Mouse (Mus musculus): Measurements from ENCODE around the gene Kcna5.
A peak's percentile ranks its signal among the peaks of the same experiment; 100 is the strongest.

Gene Kcna5

DNA sequence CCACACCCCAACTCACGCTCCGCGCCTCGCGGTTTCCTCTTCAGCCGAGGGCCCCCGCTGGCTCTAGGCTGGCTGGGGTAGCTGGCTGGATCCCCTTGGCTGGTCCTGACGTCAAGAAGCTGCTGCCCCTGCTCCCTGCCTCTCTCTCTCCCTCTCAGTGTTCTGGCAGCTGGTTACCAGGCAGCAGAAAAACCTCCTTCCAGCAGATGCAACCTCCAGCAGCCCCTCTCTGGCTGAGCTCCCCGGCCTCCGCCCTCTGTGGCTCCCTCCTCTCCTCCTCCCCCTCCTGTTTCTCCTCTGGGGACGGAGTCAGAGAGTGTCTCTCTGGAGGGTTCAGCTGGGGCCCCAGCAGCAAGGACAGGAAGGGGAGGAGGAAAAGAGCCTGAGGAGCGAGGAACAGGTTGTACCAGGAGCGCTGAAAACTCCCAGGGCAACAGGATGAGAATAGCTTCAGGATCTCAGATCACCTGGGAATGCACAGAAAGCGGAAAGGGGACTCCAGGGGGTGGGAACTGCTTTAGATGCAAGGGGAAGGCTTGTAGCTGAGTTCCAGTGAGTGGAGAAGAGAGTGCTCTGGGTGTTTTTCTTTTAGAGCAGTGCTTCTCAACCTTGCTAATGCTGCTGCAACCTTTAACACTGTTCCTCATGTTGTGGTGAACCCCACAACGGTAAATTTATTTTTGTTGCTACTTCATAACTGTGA, at the start of gene Kcna5:
Gene Kcna5 (minus strand): TSS at position 205 of the 703 bp plus-strand sequence.
- no peak for DNase-seq (ENCODE audit: low read depth, low spot score)

- DNase-seq (ENCODE audit: low read depth, low spot score): no peak
Observed at GRCm38 (mm10) chr6:126583075-126583474, 47.9 kb upstream of the Kcna5 start.

GRCm38 (mm10) chr6:126581632-126582031, 46.4 kb upstream of the Kcna5 start:
- no peak for DNase-seq (ENCODE audit: low read depth, low spot score)

GRCm38 (mm10) chr6:126580571-126580970, 45.4 kb upstream of the Kcna5 start:
- no peak for DNase-seq (ENCODE audit: low read depth, low spot score)

DNA sequence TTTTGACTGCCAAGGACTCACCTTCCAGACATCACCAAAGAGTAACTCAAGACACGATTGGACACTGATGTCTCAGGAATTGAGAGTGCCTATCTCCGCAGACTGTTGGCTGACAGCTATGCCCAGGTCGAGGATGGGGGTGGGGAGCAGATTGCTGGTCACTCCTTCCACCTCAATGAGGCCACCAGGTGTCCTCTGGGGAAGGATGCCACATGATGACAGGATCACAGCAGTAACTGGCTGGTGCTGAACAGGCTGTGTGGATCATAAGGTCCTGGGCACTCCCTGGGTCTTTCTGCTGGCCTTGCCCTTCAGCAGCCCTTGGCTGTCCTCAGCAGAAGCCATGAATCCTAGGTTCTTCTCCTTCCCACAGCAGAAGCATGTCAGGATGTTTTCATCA, 42.2 kb upstream of the Kcna5 start:
- DNase-seq (ENCODE audit: low read depth, low spot score): no peak

- no peak for DNase-seq (ENCODE audit: low read depth, low spot score)
Observed at GRCm38 (mm10) chr6:126576566-126576965, 41.4 kb upstream of the Kcna5 start.

GRCm38 (mm10) chr6:126574778-126575177, 39.6 kb upstream of the Kcna5 start:
- no peak for DNase-seq (ENCODE audit: low read depth, low spot score)

DNA sequence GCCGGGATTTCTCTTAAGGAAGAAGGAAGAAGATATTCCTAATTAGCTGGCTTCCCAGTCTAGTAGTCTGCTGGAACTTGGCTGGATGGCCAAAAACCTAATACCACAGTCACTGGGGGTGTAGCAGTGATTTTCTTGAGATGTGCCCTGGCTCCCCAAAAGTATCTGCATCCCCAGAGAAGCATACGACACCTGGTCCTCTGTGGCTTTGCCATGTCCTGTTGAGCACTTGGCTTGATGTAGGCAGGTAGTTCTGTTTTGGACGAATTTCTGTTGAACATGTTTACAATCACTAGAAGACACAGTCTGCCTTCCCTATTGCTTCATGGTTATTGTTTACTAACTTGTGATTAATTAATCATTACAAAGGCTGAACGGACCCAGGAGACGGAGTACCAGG, 37.8 kb upstream of the Kcna5 start:
- no peak for DNase-seq (ENCODE audit: low read depth, low spot score)

DNA sequence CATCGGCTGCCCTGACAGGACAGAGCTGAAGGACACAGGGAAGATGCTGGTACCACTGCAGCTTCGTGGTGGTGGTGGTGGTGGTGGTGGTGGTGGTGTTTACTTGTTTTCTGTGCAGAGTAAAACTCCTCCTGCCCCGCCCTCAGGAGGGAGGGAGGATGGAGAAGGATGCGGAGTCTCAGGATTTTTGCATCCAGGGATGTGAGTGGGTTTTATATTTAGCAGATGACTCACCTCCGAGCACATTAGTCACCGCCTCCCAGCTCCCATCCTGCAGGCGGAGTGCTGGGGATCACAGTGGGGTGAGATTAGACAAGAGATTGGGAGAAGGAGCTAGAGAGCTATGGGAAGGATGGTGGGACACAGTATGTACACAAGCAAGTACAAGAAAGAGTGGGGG, 34.6 kb upstream of the Kcna5 start:
- DNase-seq (ENCODE audit: low read depth, low spot score): no peak

DNA sequence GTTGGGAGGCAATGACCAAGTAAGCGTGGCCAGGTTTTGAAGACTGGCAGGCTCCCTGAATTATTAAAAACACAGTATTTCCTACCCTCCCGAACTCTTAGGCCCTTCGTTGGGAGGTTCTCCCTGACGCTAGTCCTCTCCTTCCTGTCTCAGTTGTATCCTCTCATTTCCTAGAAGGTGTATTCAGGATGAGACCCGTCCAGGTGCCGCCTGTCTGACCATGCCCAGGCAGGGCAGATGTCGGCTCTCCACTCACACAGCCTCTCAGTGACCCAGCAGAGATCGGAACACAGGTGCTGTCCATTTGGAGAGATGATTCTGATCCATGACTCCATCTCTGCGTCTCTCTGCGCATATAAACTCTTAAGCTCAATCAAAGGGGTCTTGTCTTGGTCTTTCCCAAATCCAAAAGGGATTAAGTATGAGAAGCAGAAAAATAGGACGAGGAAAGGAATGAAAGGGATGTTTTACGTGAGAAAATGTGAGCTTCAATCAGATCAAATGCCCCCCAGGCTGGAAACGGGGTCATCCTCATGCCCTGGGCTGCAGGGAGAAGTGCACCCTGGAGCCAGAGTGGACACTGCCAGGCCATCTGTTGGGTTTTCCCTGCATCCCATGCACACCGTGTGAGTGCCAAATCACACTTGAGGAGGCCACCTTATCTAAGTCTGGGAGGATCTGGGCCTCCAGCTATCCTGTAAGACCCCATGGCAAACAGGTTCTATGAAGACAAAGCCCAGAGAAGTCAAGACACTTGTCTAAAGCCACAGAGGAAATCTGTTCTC, 33.0 kb upstream of the Kcna5 start:
- DNase-seq (ENCODE audit: low read depth, low spot score): no peak

GRCm38 (mm10) chr6:126567326-126567725, 32.1 kb upstream of the Kcna5 start:
- DNase-seq (ENCODE audit: low read depth, low spot score): no peak

DNA sequence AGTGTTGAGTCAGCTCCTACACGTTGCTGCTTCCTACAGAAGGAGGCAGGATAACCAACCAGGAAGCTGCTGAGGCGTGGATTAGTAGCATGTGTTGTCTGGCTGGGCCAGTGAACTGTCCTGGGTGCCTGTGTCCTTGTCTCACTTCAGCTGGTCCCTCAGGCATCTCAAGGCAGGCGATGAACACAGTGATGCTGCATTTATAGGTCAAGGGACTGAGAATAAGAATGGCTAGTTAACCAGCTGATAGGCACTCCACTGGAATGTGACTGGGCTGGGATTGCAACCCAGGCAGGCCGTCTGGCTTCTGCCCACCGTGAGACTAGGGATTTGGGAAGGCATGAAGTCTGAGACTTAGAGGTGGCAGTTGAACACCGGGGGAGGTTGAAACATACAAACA, 29.2 kb upstream of the Kcna5 start:
- no peak for DNase-seq (ENCODE audit: low read depth, low spot score)

GRCm38 (mm10) chr6:126563898-126564297, 28.7 kb upstream of the Kcna5 start:
- DNase-seq (ENCODE audit: low read depth, low spot score): peak; percentile 70

GRCm38 (mm10) chr6:126561702-126562101, 26.5 kb upstream of the Kcna5 start:
- DNase-seq (ENCODE audit: low read depth, low spot score): no peak

DNA sequence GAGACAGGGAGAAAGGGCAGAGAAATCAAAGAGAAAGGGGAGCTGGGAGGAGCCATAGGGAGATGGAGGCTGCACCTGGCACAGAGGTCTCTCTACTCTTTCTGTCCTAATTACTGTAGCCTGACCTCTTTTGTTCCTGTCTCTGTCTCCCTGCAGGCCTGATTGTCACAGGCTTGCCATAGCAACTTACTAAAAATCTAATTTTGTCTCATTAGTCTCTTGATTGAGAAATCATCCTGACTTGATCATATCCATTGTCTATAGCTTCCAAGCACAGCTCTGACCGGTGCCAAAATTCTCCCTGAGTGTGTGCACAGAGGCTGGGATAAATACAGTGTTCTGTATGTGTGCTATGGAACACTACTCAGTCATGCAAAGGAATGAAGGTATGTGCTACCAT, 25.5 kb upstream of the Kcna5 start:
- DNase-seq (ENCODE audit: low read depth, low spot score): no peak

- no peak for DNase-seq (ENCODE audit: low read depth, low spot score)
Observed at GRCm38 (mm10) chr6:126560036-126560435, 24.8 kb upstream of the Kcna5 start.

DNA sequence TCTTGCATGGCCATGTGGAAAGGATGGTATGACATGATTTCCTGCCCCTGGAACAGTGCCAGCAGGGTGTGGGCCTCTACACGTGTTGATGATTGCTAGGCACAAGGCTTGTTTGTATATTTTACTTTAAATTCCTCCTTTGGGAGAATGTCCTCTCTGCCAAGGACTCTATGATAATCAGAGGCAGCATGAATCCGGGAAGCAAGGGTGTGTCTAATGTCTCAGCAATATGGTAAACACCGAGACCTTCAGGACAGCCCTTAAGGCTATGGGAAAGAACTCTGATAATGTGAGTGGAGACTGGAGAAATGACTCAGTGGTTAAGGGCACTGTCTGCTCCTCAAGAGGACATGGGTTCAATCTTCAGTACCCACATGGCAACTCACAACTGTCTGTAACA, 23.1 kb upstream of the Kcna5 start:
- no peak for DNase-seq (ENCODE audit: low read depth, low spot score)

DNA sequence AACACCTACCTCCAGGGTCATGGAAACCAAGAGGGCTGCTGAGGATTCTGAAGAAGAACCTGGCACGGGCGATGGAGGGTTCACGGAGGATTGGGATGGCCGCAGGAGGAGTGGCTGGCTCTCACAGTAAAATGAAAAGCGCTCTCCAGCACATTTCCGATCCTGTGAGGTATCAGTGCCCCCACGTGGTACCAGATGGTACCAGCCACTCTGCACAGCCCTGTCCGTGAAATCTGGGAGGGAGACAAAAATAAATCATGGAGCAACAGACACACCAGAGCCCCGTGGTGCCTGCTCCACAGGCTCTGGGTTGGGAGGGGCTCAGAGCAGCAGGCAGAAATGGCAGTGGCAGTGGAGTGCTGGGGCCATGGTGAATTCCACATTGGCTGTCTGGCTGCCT, 18.6 kb upstream of the Kcna5 start:
- no peak for DNase-seq (ENCODE audit: low read depth, low spot score)

DNA sequence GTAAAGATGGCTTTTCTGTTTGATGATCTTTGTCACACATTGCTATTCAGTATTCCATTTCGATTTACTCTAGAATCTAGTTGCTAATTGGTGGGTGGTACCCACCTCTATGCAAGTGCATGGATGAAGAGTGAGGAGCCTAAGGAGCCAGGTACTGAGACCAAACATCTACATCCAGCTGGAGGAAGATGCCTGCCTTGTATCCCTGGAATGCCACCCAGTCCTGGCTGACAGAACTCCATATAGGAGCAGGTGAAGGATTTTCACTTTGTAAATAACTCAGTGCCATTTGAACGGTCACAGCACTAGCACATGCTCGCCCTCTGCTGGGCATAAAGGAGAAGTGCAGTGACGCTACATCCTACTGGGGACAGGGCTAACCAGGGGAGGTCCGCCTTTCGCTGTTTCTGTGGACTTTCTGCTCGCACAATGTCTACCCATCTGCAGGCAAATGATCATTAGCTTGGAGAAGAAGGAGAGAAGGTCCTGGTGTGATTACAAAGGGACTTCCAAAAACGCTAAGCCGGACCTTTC, 16.7 kb upstream of the Kcna5 start:
- DNase-seq (ENCODE audit: low read depth, low spot score): no peak

DNA sequence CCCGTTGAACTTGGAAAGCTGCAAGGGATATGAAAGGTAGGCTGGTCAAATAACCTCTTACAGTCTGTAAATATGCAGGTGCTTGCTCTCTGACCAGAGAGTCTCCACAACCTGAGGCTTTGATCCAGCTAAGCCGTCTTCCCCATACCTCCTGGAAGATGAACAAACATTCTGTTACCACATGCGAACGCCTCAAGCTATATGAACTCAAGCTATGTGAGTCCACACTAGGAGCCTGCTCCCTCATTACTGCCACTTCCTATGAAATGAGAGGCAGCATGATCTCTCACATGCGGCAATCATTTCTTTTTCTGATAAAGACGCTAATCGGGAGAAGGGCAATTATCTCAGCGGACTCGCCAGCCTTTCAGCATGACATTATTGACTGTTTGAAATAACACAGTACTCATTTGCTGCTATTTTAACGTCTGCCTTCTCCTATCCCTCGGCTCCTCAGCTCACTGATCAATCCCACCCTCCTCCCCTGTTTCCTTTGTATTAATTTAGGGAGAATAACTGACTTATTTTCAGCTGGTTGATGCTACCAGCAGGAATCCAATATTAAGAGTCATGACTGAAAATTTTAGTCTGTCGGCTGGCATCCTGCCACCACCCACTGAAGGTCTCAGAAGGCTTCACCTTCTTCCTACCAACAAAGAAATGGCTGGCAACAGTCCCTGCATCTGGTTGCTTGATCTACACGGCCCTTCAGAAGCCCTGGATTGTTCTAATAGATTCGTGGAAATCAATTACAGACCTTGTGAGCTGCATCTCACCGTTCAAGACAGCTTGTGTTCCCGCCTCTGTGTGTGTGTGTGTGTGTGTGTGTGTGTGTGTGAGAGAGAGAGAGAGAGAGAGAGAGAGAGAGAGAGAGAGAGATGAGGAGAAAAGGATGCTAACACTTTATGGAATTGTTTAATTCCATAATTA, 9.2 kb upstream of the Kcna5 start:
- DNase-seq (ENCODE audit: low read depth, low spot score): no peak

- DNase-seq (ENCODE audit: low read depth, low spot score): no peak
Observed at GRCm38 (mm10) chr6:126542724-126543123, 7.5 kb upstream of the Kcna5 start.

DNA sequence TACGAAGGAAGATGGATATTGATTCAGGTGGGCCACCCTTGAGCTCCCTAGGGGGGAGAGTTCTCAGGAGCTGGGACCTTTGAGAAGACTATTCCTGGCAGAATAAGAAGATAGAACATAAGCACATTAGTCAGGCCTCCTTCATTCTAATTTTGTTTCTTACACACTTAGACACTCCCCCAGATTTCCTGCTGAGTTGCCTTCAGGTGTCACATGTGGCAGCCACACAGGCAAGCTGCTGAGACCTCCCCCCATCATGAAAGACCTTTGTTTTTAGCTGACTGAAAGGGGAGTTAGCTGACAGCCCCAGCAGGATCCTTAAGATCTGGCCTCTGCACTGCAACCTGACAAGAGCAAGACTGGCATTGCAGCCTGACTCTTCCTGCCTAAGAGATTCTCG, 2.3 kb upstream of the Kcna5 start:
- DNase-seq (ENCODE audit: low read depth, low spot score): no peak
